Mouse (Mus musculus): ENCODE data around the gene Golga4. TPM values are rescaled to one million over a fixed set of nuclear protein-coding genes. Genes with fewer than 3 reads are reported as not detected.

Golga4 gene
- polyA plus RNA-seq, 1 experiment from 2014 or later, result 68.4 TPM

GRCm38 (mm10) chr9:118515476-118515875 lies 9.4 kb downstream of the Golga4 start:
- Histone ChIP-seq H3K4me3 (replicated peaks) (no peak overlapping the region), H3K9ac (no peak overlapping the region), H3K4me2 (no peak overlapping the region), H3K27me3 (no peaks in the 10 kb centered on the region), H3K4me1 (peaks cover 2% of the 10 kb centered on the region; the same call in 1 of the 2 replicates), H3K27ac (no peak overlapping the region), H3K36me3 (replicated peaks) (peaks cover 22% of the 10 kb centered on the region), H3K9me3 (no peaks in the 10 kb centered on the region)
- WGBS, result 93% methylated on average over 6 of the region's 6 CpGs
- ATAC-seq (ENCODE audit: low FRiP score), result no peak

GRCm38 (mm10) chr9:118516162-118516561 lies 10.1 kb downstream of the Golga4 start:
- ATAC-seq (ENCODE audit: low FRiP score), result no peak
- 98% methylated on average over 3 of the region's 3 CpGs for WGBS
- peaks cover 9% of the 10 kb centered on the region for H3K4me1 ChIP-seq
- no peak overlapping the region for H3K27ac ChIP-seq
- no peaks in the 10 kb centered on the region for H3K9me3 ChIP-seq
- H3K9ac ChIP-seq, result no peak overlapping the region
- no peak overlapping the region for H3K4me3 ChIP-seq (replicated peaks)
- H3K4me2 ChIP-seq, result no peak overlapping the region
- H3K36me3 ChIP-seq (replicated peaks), result peaks cover 17% of the 10 kb centered on the region
- no peaks in the 10 kb centered on the region for H3K27me3 ChIP-seq

GRCm38 (mm10) chr9:118517619-118518018 lies 11.6 kb downstream of the Golga4 start:
- no peak overlapping the region for H3K27ac ChIP-seq
- H3K4me1 ChIP-seq, result peaks cover 8% of the 10 kb centered on the region
- H3K4me2 ChIP-seq, result no peak overlapping the region
- no peak overlapping the region for H3K4me3 ChIP-seq (replicated peaks)
- no peak overlapping the region for H3K9ac ChIP-seq
- H3K27me3 ChIP-seq, result no peaks in the 10 kb centered on the region
- whole genome bisulfite sequencing, result 77% methylated on average over 7 of the region's 8 CpGs
- H3K9me3 ChIP-seq, result no peaks in the 10 kb centered on the region
- H3K36me3 ChIP-seq (replicated peaks), result peaks cover 17% of the 10 kb centered on the region
- no peak for ATAC-seq (ENCODE audit: low FRiP score)

- no peaks in the 10 kb centered on the region for H3K27me3 ChIP-seq
- no peak overlapping the region for H3K4me3 ChIP-seq (replicated peaks)
- peaks cover 20% of the 10 kb centered on the region for H3K36me3 ChIP-seq (replicated peaks)
- H3K27ac ChIP-seq, result no peak overlapping the region
- WGBS, result 79% methylated on average over 8 of the region's 8 CpGs
- H3K9ac ChIP-seq, result no peak overlapping the region
- no peak for ATAC-seq (ENCODE audit: low FRiP score)
- no peak overlapping the region for H3K4me2 ChIP-seq
- H3K9me3 ChIP-seq, result no peaks in the 10 kb centered on the region
- peaks cover 8% of the 10 kb centered on the region for H3K4me1 ChIP-seq
These were observed 13.0 kb downstream of the Golga4 start for GRCm38 (mm10) chr9:118519101-118519500.

DNA sequence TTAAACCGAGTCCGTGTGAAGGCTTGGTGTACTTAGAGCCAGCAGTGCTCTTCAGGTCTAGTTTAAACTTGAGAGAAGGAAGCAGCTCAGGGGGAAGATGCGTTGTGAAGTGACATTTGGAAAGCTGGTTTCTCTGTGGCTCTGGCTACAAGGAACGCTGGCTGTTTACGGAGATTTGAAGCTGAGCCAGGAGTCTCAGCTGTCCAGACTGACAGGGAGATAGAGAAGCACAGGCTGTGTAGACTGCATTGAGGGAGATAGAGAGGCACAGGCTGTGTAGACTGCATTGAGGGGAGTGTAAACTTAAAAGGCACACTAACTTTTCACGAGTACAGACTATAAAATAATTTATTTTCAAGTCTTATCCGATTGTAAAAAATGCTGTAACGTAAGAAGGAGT lies 13.9 kb downstream of the Golga4 start:
- no peak overlapping the region for H3K4me2 ChIP-seq
- H3K27me3 ChIP-seq, result no peaks in the 10 kb centered on the region
- no peak for ATAC-seq (ENCODE audit: low FRiP score)
- peaks cover 23% of the 10 kb centered on the region for H3K36me3 ChIP-seq (replicated peaks)
- H3K27ac ChIP-seq, result no peak overlapping the region
- H3K9me3 ChIP-seq, result no peaks in the 10 kb centered on the region
- 73% methylated on average over 8 of the region's 8 CpGs for WGBS
- H3K4me1 ChIP-seq, result peaks cover 8% of the 10 kb centered on the region
- no peak overlapping the region for H3K4me3 ChIP-seq (replicated peaks)
- no peak overlapping the region for H3K9ac ChIP-seq

DNA sequence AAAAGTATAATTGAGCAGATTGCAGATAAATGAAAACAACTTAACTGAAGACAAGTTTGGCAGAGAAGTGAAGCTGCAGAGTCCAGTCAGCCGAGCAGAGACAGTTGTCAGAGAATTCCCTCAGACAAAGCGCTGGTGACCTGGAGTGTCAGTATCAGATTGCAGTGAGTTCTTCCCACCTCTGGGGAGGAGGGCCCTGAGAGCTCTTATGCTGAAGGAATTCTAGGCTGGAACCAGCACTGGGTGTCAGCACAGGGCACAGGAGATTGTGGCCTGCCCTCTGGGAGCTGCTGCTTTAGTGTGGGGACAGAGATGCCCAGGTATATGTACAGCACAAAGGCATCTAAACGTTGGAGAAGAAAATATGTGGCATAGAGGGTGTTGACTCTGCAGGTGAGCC lies 14.8 kb downstream of the Golga4 start:
- H3K4me3 ChIP-seq (replicated peaks), result no peak overlapping the region
- H3K27me3 ChIP-seq, result no peaks in the 10 kb centered on the region
- WGBS, result 27% methylated on average over 3 of the region's 3 CpGs
- no peak for ATAC-seq (ENCODE audit: low FRiP score)
- no peak overlapping the region for H3K27ac ChIP-seq
- peaks cover 8% of the 10 kb centered on the region for H3K4me1 ChIP-seq
- no peak overlapping the region for H3K4me2 ChIP-seq
- H3K9me3 ChIP-seq, result no peaks in the 10 kb centered on the region
- peaks cover 24% of the 10 kb centered on the region for H3K36me3 ChIP-seq (replicated peaks)
- no peak overlapping the region for H3K9ac ChIP-seq

- no peaks in the 10 kb centered on the region for H3K9me3 ChIP-seq
- no peak overlapping the region for H3K4me3 ChIP-seq (replicated peaks)
- H3K27me3 ChIP-seq, result no peaks in the 10 kb centered on the region
- H3K9ac ChIP-seq, result no peak overlapping the region
- ATAC-seq (ENCODE audit: low FRiP score), result no peak
- no peak overlapping the region for H3K27ac ChIP-seq
- H3K36me3 ChIP-seq (replicated peaks), result peaks cover 31% of the 10 kb centered on the region
- H3K4me1 ChIP-seq, result peaks cover 8% of the 10 kb centered on the region
- 74% methylated on average over 8 of the region's 8 CpGs for WGBS
- no peak overlapping the region for H3K4me2 ChIP-seq
These were observed 15.6 kb downstream of the Golga4 start for GRCm38 (mm10) chr9:118521659-118522058.

DNA sequence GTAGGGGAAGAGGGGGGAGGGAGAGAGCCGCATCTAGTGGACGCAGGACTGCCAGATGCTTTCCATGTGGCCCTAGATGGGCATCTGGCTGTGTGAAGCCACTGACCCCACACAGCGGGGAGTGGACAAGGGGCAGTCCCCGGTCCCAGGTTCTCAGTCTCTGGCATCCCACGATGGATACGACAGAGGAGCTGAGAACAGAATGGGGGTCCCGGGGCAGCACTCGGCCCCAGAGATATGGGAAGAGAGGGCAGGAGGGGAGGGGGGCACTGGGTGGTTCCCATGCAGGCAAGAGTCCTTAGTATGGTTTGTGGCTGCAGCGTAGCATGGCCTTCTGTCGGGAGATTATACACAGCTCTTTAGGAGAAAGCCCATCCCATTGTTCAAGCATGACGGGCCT lies 17.7 kb downstream of the Golga4 start:
- Histone ChIP-seq H3K9ac (no peak overlapping the region), H3K27ac (no peak overlapping the region), H3K9me3 (no peaks in the 10 kb centered on the region), H3K4me3 (replicated peaks) (no peak overlapping the region), H3K27me3 (no peaks in the 10 kb centered on the region), H3K36me3 (replicated peaks) (peaks cover 48% of the 10 kb centered on the region), H3K4me1 (peaks cover 8% of the 10 kb centered on the region; the same call in 1 of the 2 replicates), H3K4me2 (no peak overlapping the region)
- no peak for ATAC-seq (ENCODE audit: low FRiP score)
- 93% methylated on average over 11 of the region's 11 CpGs for WGBS

DNA sequence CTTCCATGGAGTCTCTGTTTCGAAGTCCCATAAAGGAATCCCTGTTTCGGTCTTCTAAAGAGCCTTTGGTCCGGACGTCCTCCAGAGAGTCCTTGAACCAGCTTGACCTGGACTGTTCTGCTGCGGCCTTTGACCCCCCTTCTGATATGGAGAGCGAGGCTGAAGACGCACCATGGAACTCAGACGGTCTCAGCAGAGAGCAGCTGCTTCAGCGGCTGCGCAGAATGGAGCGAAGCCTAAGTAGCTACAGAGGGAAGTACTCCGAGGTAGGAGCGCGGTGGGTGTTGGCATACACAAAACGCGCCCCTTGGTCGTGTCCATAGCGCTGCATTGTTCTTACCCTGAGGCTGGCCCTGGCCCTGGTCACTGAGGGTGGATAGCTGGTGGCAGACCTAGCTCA lies 21.0 kb downstream of the Golga4 start:
- no peak overlapping the region for H3K4me3 ChIP-seq (replicated peaks)
- peaks cover 74% of the 10 kb centered on the region for H3K36me3 ChIP-seq (replicated peaks)
- 94% methylated on average over 18 of the region's 18 CpGs for WGBS
- no peak overlapping the region for H3K27ac ChIP-seq
- H3K4me1 ChIP-seq, result no peaks in the 10 kb centered on the region
- no peak for ATAC-seq (ENCODE audit: low FRiP score)
- no peak overlapping the region for H3K9ac ChIP-seq
- no peak overlapping the region for H3K4me2 ChIP-seq
- H3K27me3 ChIP-seq, result no peaks in the 10 kb centered on the region
- no peaks in the 10 kb centered on the region for H3K9me3 ChIP-seq

DNA sequence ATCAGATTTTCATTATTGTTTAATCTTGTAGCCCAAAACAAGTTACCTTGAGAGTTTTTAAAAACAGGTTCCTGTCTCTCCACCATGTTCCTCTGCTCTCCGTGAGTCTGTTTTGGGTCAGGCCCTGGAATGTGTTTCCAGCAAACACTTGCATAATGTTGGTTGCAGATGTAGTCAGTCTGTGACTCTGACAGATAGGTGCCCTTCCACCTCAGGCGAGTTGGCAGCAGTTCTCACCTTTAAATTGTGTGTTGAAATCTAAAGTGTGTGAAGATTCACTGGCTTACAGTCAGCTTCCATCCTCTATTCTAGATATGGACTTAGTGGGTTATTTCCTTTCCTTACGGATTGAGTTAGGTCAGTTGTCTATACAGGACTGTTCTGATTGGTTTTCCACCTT lies 23.7 kb downstream of the Golga4 start:
- 85% methylated on average over 3 of the region's 3 CpGs for WGBS
- Histone ChIP-seq H3K4me1 (no peaks in the 10 kb centered on the region), H3K4me3 (replicated peaks) (no peak overlapping the region), H3K27me3 (no peaks in the 10 kb centered on the region), H3K36me3 (replicated peaks) (peaks cover 83% of the 10 kb centered on the region), H3K4me2 (no peak overlapping the region), H3K9me3 (no peaks in the 10 kb centered on the region), H3K27ac (no peak overlapping the region), H3K9ac (no peak overlapping the region)
- ATAC-seq (ENCODE audit: low FRiP score), result no peak

DNA sequence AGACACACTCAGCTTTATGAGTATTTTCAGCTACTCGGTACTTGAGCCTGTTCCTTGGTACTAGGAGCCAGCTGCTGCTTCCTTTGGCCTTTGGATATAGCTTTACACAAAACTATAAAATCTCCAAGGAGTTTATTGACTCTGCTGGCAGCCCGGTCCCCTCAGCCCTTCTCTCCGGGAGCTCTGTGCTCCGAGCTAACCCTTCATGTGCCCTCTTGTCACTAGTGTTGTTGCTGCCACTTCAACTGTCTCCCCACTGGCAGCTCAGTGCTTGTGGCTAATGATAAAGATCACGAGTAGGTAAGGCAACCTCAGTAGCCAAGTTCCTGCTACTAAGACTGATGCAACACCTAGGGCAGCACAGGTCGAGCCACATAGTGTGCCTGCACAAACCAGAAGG lies 24.6 kb downstream of the Golga4 start:
- no peak for ATAC-seq (ENCODE audit: low FRiP score)
- Histone ChIP-seq H3K4me1 (no peaks in the 10 kb centered on the region), H3K4me3 (replicated peaks) (no peak overlapping the region), H3K27ac (no peak overlapping the region), H3K9me3 (no peaks in the 10 kb centered on the region), H3K36me3 (replicated peaks) (peaks cover 81% of the 10 kb centered on the region), H3K27me3 (no peaks in the 10 kb centered on the region), H3K4me2 (no peak overlapping the region), H3K9ac (no peak overlapping the region)
- WGBS, result 88% methylated on average over 6 of the region's 6 CpGs

DNA sequence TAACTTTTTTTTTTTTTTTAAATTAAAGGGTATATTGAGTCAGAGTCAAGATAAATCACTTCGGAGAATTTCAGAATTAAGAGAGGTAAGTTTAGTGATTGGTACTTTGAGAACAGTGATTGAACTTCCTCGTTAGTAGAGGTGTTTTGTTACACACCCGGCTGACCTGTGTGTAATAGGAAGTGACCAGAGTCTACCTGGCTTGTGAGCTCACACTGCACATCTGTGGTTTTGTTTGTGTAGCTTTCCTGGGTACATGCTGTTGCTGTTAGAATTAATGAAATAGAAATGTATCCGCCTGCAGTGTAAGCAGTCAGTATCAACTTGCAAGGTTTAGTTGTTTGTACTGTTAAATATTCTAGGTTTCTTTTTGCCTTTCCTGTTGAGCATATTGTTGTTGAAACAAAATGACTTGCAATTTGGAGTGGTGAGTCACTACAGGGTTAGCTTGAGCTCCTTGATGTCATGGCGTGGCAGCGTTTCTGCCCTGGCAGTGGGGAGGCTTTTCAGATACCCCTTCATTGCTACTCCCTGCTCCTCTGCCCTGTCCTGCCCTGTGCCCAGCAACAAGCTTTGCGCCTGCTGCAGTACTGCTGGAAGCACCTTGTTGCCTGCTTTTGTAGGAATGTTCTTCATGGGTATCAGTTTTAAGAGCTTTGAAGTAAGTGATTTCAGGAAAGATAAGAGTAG lies 26.6 kb downstream of the Golga4 start:
- 92% methylated on average over 7 of the region's 7 CpGs for WGBS
- Histone ChIP-seq H3K36me3 (replicated peaks) (peaks cover 81% of the 10 kb centered on the region), H3K4me2 (no peak overlapping the region), H3K9me3 (no peaks in the 10 kb centered on the region), H3K4me3 (replicated peaks) (no peak overlapping the region), H3K9ac (no peak overlapping the region), H3K27me3 (no peaks in the 10 kb centered on the region), H3K27ac (no peak overlapping the region), H3K4me1 (no peaks in the 10 kb centered on the region)
- ATAC-seq (ENCODE audit: low FRiP score), result no peak

DNA sequence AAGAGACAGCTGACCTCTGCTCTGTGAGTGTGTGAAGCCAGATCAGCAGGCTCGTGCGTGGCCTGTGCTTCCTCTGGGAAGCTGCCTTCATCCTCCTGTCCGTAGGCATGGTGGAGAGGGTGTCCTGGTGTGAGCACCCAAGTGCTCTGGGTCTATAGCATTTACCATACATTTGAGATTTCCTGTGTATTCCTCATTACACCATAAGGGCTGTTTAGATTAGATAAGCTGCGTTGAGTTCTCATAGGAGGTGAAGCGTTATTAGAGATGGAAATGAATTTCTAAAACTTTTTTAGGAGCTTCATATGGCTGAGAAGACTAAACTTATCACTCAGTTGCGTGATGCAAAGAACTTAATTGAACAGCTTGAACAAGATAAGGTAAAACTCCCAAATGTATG lies 30.9 kb downstream of the Golga4 start:
- H3K4me3 ChIP-seq (replicated peaks), result no peak overlapping the region
- no peaks in the 10 kb centered on the region for H3K27me3 ChIP-seq
- no peak overlapping the region for H3K4me2 ChIP-seq
- 98% methylated on average over 6 of the region's 6 CpGs for WGBS
- no peak for ATAC-seq (ENCODE audit: low FRiP score)
- no peak overlapping the region for H3K27ac ChIP-seq
- H3K36me3 ChIP-seq (replicated peaks), result peaks cover 87% of the 10 kb centered on the region
- no peaks in the 10 kb centered on the region for H3K4me1 ChIP-seq
- no peaks in the 10 kb centered on the region for H3K9me3 ChIP-seq
- H3K9ac ChIP-seq, result no peak overlapping the region

Measured in forebrain, embryonic 12.5 days (tissue).